Mouse (Mus musculus): Measurements from ENCODE around the gene Timm8a1.

GRCm38 (mm10) chrX:134507977-134508376, 33.7 kb downstream of the Timm8a1 start:
- TF ChIP-seq CTCF (IDR thresholded peaks at IDR 0.05) (no peak), EP300 (IDR thresholded peaks at IDR 0.05) (no peak)

Measured in lung, postnatal 0 days (tissue).